Mouse (Mus musculus): ENCODE results near the gene Cand2. TPM values are rescaled to one million over a fixed set of nuclear protein-coding genes. Genes with fewer than 3 reads are reported as not detected.

Cand2 gene
- polyA plus RNA-seq, 1 experiment from 2014 or later = 16.7 TPM

GRCm38 (mm10) chr6:115854432-115854831, 80.1 kb downstream of the Cand2 start:
- no peaks in the 10 kb centered on the region for H3K27me3 ChIP-seq (replicated peaks; ENCODE audit: control insufficient read depth, insufficient read depth, low read length)
- no peaks in the 10 kb centered on the region for H3K9me3 ChIP-seq (ENCODE audit: control insufficient read depth, low read length)
- H3K36me3 ChIP-seq (ENCODE audit: control insufficient read depth, insufficient read depth) = no peaks in the 10 kb centered on the region
- 65% methylated on average over 2 of the region's 2 CpGs for WGBS
- H3K9ac ChIP-seq (replicated peaks; ENCODE audit: low read depth, low read length) = no peak overlapping the region
- H3K27ac ChIP-seq (ENCODE audit: low read length) = no peak overlapping the region
- H3K4me2 ChIP-seq (ENCODE audit: low read length) = no peak overlapping the region
- no peak for ATAC-seq
- peaks cover 19% of the 10 kb centered on the region for H3K4me1 ChIP-seq (replicated peaks; ENCODE audit: control insufficient read depth, insufficient read depth, low read length)
- no peak overlapping the region for H3K4me3 ChIP-seq (replicated peaks; ENCODE audit: low read length)

Small RNA genes lying within 50 kb of the gene (microRNA-seq; reads per million reads assigned to microRNA genes)
- gene Mir7660 = not detected

Other genes with a start within 250 kb of the Cand2 start
- 42.8 and 44.2 TPM in 2 replicates for gene Tsen2, start 229.9 kb upstream of the Cand2 start, polyA plus RNA-seq (2015; fragmentation: Nextera tagmentation; extraction: Ambion mirVana)
- gene Mkrn2os, start 182.0 kb upstream of the Cand2 start, polyA plus RNA-seq (2015; fragmentation: Nextera tagmentation; extraction: Ambion mirVana) = 0.47 and 0.67 TPM in 2 replicates
- 42.7 and 45.6 TPM in 2 replicates for gene Mkrn2, start 172.6 kb upstream of the Cand2 start, polyA plus RNA-seq (2015; fragmentation: Nextera tagmentation; extraction: Ambion mirVana)
- gene Raf1, start 97.9 kb upstream of the Cand2 start, polyA plus RNA-seq (2015; fragmentation: Nextera tagmentation; extraction: Ambion mirVana) = 158 and 160 TPM in 2 replicates
- 0.91 TPM in 1 of 2 replicates, not detected in the other for gene Tmem40, start 12.1 kb upstream of the Cand2 start, polyA plus RNA-seq (2015; fragmentation: Nextera tagmentation; extraction: Ambion mirVana)
- 1,104 and 1,269 TPM in 2 replicates for gene Rpl32, start 34.2 kb downstream of the Cand2 start, polyA plus RNA-seq (2015; fragmentation: Nextera tagmentation; extraction: Ambion mirVana)
- 1.4 and 1.8 TPM in 2 replicates for gene Efcab12, start 63.9 kb downstream of the Cand2 start, polyA plus RNA-seq (2015; fragmentation: Nextera tagmentation; extraction: Ambion mirVana)
- gene Mbd4, start 78.8 kb downstream of the Cand2 start, polyA plus RNA-seq (2015; fragmentation: Nextera tagmentation; extraction: Ambion mirVana) = 14.4 and 16.9 TPM in 2 replicates
- 30.8 and 32.7 TPM in 2 replicates for gene Ift122, start 78.9 kb downstream of the Cand2 start, polyA plus RNA-seq (2015; fragmentation: Nextera tagmentation; extraction: Ambion mirVana)
- 0.15 TPM in 1 of 2 replicates, not detected in the other for gene Rho, start 157.2 kb downstream of the Cand2 start, polyA plus RNA-seq (2015; fragmentation: Nextera tagmentation; extraction: Ambion mirVana)
- gene H1foo, start 170.4 kb downstream of the Cand2 start, polyA plus RNA-seq (2015; fragmentation: Nextera tagmentation; extraction: Ambion mirVana) = not detected in 2 replicates
- gene Plxnd1, start 220.5 kb downstream of the Cand2 start, polyA plus RNA-seq (2015; fragmentation: Nextera tagmentation; extraction: Ambion mirVana) = 19.4 and 19.8 TPM in 2 replicates

Data from forebrain, embryonic 16.5 days (tissue).